Mouse (Mus musculus): ENCODE measurements around the gene Lrrc74b.

The Lrrc74b gene

GRCm38 (mm10) chr16:17496499-17497305 lies 64.3 kb downstream of the Lrrc74b start:
- DNase-seq (ENCODE audit: low spot score in 2 of 2) = peak in 1 of 2 experiments; percentile 51

Data from spleen, postnatal 10 days (tissue).